Mouse (Mus musculus) embryonic facial prominence, embryonic 11.5 days (tissue): ENCODE measurements around the gene Olfr406. TPM values are rescaled to one million over a fixed set of nuclear protein-coding genes. Genes with fewer than 3 reads are reported as not detected.

Experiments
- ATAC-seq: fragments of 200-750 bp; cut with Nextera tagmentation; replicated peaks from 2 replicates; pipeline ENCODE4 v1.8.0; 2017; ENCODE audit warnings: low read depth; ENCODE audit not compliant: insufficient number of reproducible peaks, low FRiP score, low TSS enrichment
- DNase-seq: peaks from one replicate; pipeline ENCODE4 v3.0.0-alpha.2; 2015; ENCODE audit warnings: low spot score
- H3K27ac ChIP-seq: fragments of 300-500 bp; sonication (generic); replicated peaks from 2 replicates; pipeline ENCODE4 v1.5.1; 2014; ENCODE audit warnings: mild to moderate bottlenecking, low read depth, low read length, control low read depth
- H3K27me3 ChIP-seq: fragments of 300-500 bp; sonication (generic); 2 replicates; pipeline ENCODE4 v1.6.1; 2014; ENCODE audit warnings: mild to moderate bottlenecking, low read length, moderate library complexity, mixed read lengths; ENCODE audit not compliant: control insufficient read depth, insufficient read depth
- H3K36me3 ChIP-seq: fragments of 300-500 bp; sonication (generic); replicated peaks from 2 replicates; pipeline ENCODE4 v1.6.1; 2014; ENCODE audit warnings: low read depth, mild to moderate bottlenecking, low read length, moderate library complexity, mixed read lengths; ENCODE audit not compliant: control insufficient read depth, insufficient read depth
- H3K4me1 ChIP-seq: fragments of 300-500 bp; sonication (generic); 2 replicates; pipeline ENCODE4 v1.6.1; 2014; ENCODE audit warnings: low read length, mixed read lengths; ENCODE audit not compliant: control insufficient read depth, insufficient read depth
- H3K4me2 ChIP-seq: fragments of 300-500 bp; sonication (generic); 2 replicates; pipeline ENCODE4 v1.6.1; 2014; ENCODE audit warnings: low read depth, mild to moderate bottlenecking, control low read depth, low read length, moderate library complexity
- H3K4me3 ChIP-seq: fragments of 300-500 bp; sonication (generic); 2 replicates; pipeline ENCODE4 v1.5.1; 2014; ENCODE audit warnings: low read depth, low read length, control low read depth
- H3K9ac ChIP-seq: fragments of 300-500 bp; sonication (generic); replicated peaks from 2 replicates; pipeline ENCODE4 v1.6.1; 2014; ENCODE audit warnings: mild to moderate bottlenecking, control low read depth, low read length
- H3K9me3 ChIP-seq: fragments of 300-500 bp; sonication (generic); replicated peaks from 2 replicates; pipeline ENCODE4 v1.6.1; 2016; ENCODE audit warnings: mild to moderate bottlenecking, low read length, inconsistent platforms, mixed read lengths; ENCODE audit not compliant: control insufficient read depth
- WGBS: fragments of 180-500 bp; shearing (Covaris S2); extraction: QIAGEN DNeasy Blood & Tissue Kit; methylation state at CpG from one replicate; pipeline ENCODE4 v1.1.7; 2014; 5-methylcytosine and 5-hydroxymethylcytosine counted together
- polyA plus RNA-seq: library from polyadenylated mRNA; unstranded; fragments of >200 nt; fragmentation: Nextera tagmentation; extraction: Ambion mirVana; gene quantifications from 2 replicates; pipeline ENCODE4 v1.2.1, GENCODE M21; 2014

Gene Olfr406
- polyA plus RNA-seq = not detected in 2 replicates

DNA sequence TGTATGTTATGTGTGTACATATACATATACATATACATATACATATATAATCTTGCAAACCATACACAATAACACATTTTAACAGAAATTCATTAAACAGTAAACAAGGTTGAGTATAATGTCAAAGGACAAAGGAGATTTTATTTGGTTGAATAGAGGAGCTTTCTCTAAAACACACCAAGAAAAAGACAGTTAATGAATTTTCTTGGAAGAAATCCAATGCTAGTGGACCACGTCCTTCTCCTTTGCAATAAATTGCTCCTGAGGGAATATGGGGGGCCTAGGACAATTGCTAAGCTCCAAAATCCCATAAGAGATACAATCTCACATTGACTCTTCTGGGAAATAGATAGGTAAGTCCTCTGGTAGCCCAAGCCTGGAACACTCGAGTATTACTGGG, at the start of gene Olfr406:
Gene Olfr406, plus strand, starts transcription at position 301 of the 400 bp plus-strand sequence.
- Histone ChIP-seq H3K9ac (no peak within 1 kb of the TSS), H3K4me2 (no peak within 1 kb of the TSS), H3K4me3 (no peak within 1 kb of the TSS), H3K9me3 (no peaks in the 10 kb centered on the region), H3K27me3 (no peaks in the 10 kb centered on the region), H3K27ac (no peak within 1 kb of the TSS), H3K36me3 (no peaks in the 10 kb centered on the region), H3K4me1 (no peaks in the 10 kb centered on the region)
- ATAC-seq (no peak), DNase-seq (no peak)
- 52% methylated on average over 2 of the region's 2 CpGs for WGBS

DNA sequence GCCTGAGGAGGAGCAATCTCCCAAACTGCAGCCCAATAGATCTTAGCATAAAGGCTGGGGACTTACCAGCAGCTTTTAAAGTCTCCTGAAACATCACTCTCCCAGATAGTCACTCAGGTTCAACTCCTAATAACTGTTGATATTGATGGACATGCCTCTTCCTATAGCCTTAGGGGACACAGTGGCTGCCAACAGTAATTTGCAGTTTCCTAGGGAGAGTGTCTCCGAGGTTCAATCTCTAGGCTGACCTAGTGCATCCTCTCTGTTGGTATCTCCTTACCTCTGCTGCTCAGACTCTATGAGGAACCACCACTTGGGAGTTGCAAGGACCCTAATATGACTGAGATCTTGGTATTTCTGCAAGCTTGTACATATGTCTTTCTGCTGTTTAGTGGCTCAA, 48.3 kb upstream of the Olfr406 start, which contains the start of gene Olfr43:
Gene Olfr43, minus strand, starts transcription at position 101 of the 400 bp plus-strand sequence.
- Histone ChIP-seq H3K36me3 (no peaks in the 10 kb centered on the region), H3K9ac (no peak within 1 kb of the TSS), H3K27me3 (no peaks in the 10 kb centered on the region), H3K4me3 (no peak within 1 kb of the TSS), H3K4me1 (no peaks in the 10 kb centered on the region), H3K9me3 (no peaks in the 10 kb centered on the region), H3K27ac (no peak within 1 kb of the TSS), H3K4me2 (no peak within 1 kb of the TSS)
- WGBS = 67% methylated on average over 1 of the region's 1 CpGs
- DNase-seq (no peak), ATAC-seq (no peak)

DNA sequence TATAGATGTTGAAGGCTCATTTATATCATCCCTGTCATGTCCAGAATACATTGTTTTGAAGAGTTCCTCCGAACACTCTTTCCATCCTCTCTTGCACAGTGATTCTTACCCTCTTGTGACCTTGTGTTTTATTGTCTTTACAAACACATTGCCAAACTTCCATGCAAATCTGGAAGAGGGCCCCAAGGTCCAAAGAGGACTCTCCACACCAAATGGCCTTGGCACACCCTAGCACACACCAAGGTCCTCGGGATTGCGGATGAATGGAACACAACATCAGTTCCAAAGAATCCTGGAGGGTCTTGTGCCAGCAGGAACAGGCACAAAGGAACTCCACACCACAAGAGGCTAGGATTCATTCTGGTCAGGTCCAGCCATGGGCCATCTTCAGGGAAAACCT, 18.4 kb upstream of the Olfr406 start:
- Histone ChIP-seq H3K9ac (no peak overlapping the region), H3K4me3 (no peak overlapping the region), H3K4me1 (no peaks in the 10 kb centered on the region), H3K27ac (no peak overlapping the region), H3K27me3 (no peaks in the 10 kb centered on the region), H3K9me3 (no peaks in the 10 kb centered on the region), H3K4me2 (no peak overlapping the region), H3K36me3 (no peaks in the 10 kb centered on the region)
- ATAC-seq (no peak), DNase-seq (no peak)
- WGBS = 94% methylated on average over 3 of the region's 3 CpGs

DNA sequence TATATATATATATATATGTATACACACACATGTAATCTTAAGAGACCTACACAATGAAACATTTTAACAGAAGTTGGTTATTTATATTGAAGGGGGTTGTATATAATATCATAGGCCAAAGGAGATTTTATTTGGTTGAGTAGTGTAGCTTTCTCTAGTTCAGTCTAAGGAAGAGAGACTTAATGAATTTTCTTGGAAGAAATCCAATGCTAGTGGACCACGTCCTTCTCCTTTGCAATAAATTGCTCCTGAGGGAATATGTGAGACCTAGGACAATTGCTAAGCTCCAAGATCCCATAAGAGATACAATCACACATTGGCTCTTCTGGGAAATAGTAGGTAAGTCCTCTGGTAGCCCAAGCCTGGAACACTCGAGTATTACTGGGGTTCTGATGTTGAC, 23.8 kb downstream of the Olfr406 start, which contains the start of gene Olfr59:
Gene Olfr59, plus strand, starts transcription at position 301 of the 400 bp plus-strand sequence.
- Histone ChIP-seq H3K27me3 (no peaks in the 10 kb centered on the region), H3K9ac (no peak within 1 kb of the TSS), H3K4me1 (no peaks in the 10 kb centered on the region), H3K4me2 (no peak within 1 kb of the TSS), H3K36me3 (no peaks in the 10 kb centered on the region), H3K27ac (no peak within 1 kb of the TSS), H3K4me3 (no peak within 1 kb of the TSS), H3K9me3 (no peaks in the 10 kb centered on the region)
- WGBS = 61% methylated on average over 2 of the region's 2 CpGs
- DNase-seq (no peak), ATAC-seq (no peak)

DNA sequence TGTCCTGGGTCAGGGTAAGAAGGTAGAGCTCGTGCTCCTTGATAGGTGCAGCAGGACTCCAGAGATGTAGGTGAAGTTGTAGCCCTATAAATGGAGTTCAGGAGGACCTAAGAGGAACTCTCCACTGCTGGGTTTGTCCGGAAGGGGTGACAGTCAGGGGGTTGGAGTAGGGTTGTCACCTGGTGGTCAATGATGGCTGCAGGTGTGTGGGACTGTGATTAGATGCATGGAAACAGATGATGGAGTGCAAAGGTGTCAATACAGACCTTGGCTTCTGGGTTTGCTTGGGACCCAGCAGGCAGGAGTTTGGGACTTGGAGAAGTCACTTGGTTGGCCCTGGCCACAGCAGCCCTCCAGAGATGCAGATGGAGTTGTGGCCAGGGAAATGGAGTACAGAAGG, 27.6 kb downstream of the Olfr406 start:
- 66% methylated on average over 2 of the region's 2 CpGs for WGBS
- no peak overlapping the region for H3K9ac ChIP-seq
- no peaks in the 10 kb centered on the region for H3K9me3 ChIP-seq
- no peaks in the 10 kb centered on the region for H3K27me3 ChIP-seq
- H3K36me3 ChIP-seq = no peaks in the 10 kb centered on the region
- no peaks in the 10 kb centered on the region for H3K4me1 ChIP-seq
- no peak overlapping the region for H3K27ac ChIP-seq
- no peak for DNase-seq
- no peak for ATAC-seq
- no peak overlapping the region for H3K4me2 ChIP-seq
- H3K4me3 ChIP-seq = no peak overlapping the region

Other genes with a start within 250 kb of the Olfr406 start
- gene Olfr139, start 203.3 kb upstream of the Olfr406 start, polyA plus RNA-seq = not detected in 2 replicates
- gene Olfr399, start 203.2 kb upstream of the Olfr406 start, polyA plus RNA-seq = not detected in 2 replicates
- gene Zfp616, start 189.9 kb upstream of the Olfr406 start, polyA plus RNA-seq = not detected in 2 replicates
- gene Olfr401, start 146.1 kb upstream of the Olfr406 start, polyA plus RNA-seq = not detected in 2 replicates
- not detected in 2 replicates for gene Olfr402, start 106.3 kb upstream of the Olfr406 start, polyA plus RNA-seq
- gene Olfr403, start 73.6 kb upstream of the Olfr406 start, polyA plus RNA-seq = not detected in 2 replicates
- gene Olfr43, start 48.4 kb upstream of the Olfr406 start, polyA plus RNA-seq = not detected in 2 replicates
- not detected in 2 replicates for gene Olfr59, start 23.9 kb downstream of the Olfr406 start, polyA plus RNA-seq
- not detected in 2 replicates for gene Olfr410, start 78.2 kb downstream of the Olfr406 start, polyA plus RNA-seq
- not detected in 2 replicates for gene Olfr411, start 92.8 kb downstream of the Olfr406 start, polyA plus RNA-seq
- not detected in 2 replicates for gene Olfr412, start 102.3 kb downstream of the Olfr406 start, polyA plus RNA-seq